Mouse (Mus musculus) MEL (cell line): Measurements from ENCODE around the gene Dnm2. TPM values are rescaled to one million over a fixed set of nuclear protein-coding genes. Genes with fewer than 3 reads are reported as not detected.

ENCODE experiments used
- DNase-seq: peaks from one replicate; pipeline ENCODE4 v3.0.0; 2011; ENCODE audit warnings: low read depth, low spot score
- H3K27ac ChIP-seq: 2 replicates; pipeline ENCODE4 v1.5.1; 2012; ENCODE audit warnings: low read depth, mild to moderate bottlenecking, control low read depth, low read length, moderate library complexity; ENCODE audit not compliant: control insufficient read depth
- H3K27me3 ChIP-seq, 2 experiments: fragments of 150-350 bp in 1 of 2; sonication (generic) in 1 of 2; 2 replicates each; pipeline ENCODE4 v1.6.1; 2012; ENCODE audit warnings: low read length in 2 of 2, mild to moderate bottlenecking in 2 of 2, improper control_type of control experiment in 1 of 2, moderate library complexity in 1 of 2; ENCODE audit not compliant: insufficient read depth in 2 of 2, control insufficient read depth in 1 of 2
- H3K36me3 ChIP-seq, 2 experiments: 2 replicates each; pipeline ENCODE4 v1.6.1; 2012 to 2014; ENCODE audit warnings: low read length in 2 of 2, improper control_type of control experiment in 1 of 2, inconsistent platforms in 1 of 2, mild to moderate bottlenecking in 1 of 2; ENCODE audit not compliant: insufficient read depth in 2 of 2, control insufficient read depth in 1 of 2
- H3K4me1 ChIP-seq, 2 experiments: fragments of 150-350 bp in 1 of 2; sonication (generic) in 1 of 2; 2 replicates each; pipeline ENCODE4 v1.6.1; 2012; ENCODE audit warnings: low read length in 2 of 2, improper control_type of control experiment in 1 of 2, mild to moderate bottlenecking in 1 of 2; ENCODE audit not compliant: insufficient read depth in 2 of 2, control insufficient read depth in 1 of 2
- H3K4me3 ChIP-seq, 2 experiments: fragments of 150-350 bp in 1 of 2; sonication (generic) in 1 of 2; 2 replicates each; pipeline ENCODE4 v1.5.1; 2012; ENCODE audit warnings: low read depth in 2 of 2, low read length in 2 of 2, mild to moderate bottlenecking in 2 of 2, moderate library complexity in 2 of 2, control low read depth in 1 of 2, improper control_type of control experiment in 1 of 2; ENCODE audit not compliant: control insufficient read depth in 1 of 2, insufficient read depth in 1 of 2
- H3K79me2 ChIP-seq: 2 replicates; pipeline ENCODE4 v1.6.1; 2012; ENCODE audit warnings: mild to moderate bottlenecking, low read length, moderate library complexity; ENCODE audit not compliant: control insufficient read depth, poor library complexity, insufficient read depth
- H3K9ac ChIP-seq: 2 replicates; pipeline ENCODE4 v1.6.1; 2012; ENCODE audit warnings: low read depth, mild to moderate bottlenecking, control low read depth, low read length, moderate library complexity; ENCODE audit not compliant: control insufficient read depth, poor library complexity, severe bottlenecking
- H3K9me3 ChIP-seq: fragments of 150-350 bp; sonication (generic); replicated peaks from 2 replicates; pipeline ENCODE4 v1.6.1; 2012; ENCODE audit warnings: mild to moderate bottlenecking, low read length, improper control_type of control experiment, moderate library complexity; ENCODE audit not compliant: insufficient read depth
- CHD1 ChIP-seq: IDR thresholded peaks from 2 replicates; pipeline ENCODE4 v1.6.1; 2012; ENCODE audit warnings: low read depth, mild to moderate bottlenecking, inconsistent platforms, low read length, improper control_type of control experiment
- CHD2 ChIP-seq: IDR thresholded peaks from 2 replicates; pipeline ENCODE4 v1.6.1; 2011; ENCODE audit warnings: low read length, improper control_type of control experiment
- CTCF ChIP-seq, 3 experiments: IDR thresholded peaks in 2 of 3; conservative IDR thresholded peaks in 1 of 3; 2 replicates each; pipeline ENCODE4 v1.5.1; 2011 to 2012; ENCODE audit warnings: low read length in 3 of 3, low read depth in 2 of 3, mild to moderate bottlenecking in 2 of 3, improper control_type of control experiment in 1 of 3, inconsistent platforms in 1 of 3, mixed read lengths in 1 of 3, moderate library complexity in 1 of 3; ENCODE audit not compliant: control insufficient read depth in 1 of 3, insufficient read depth in 1 of 3, poor library complexity in 1 of 3, severe bottlenecking in 1 of 3
- E2F4 ChIP-seq: IDR thresholded peaks from 2 replicates; pipeline ENCODE4 v1.6.1; 2011; ENCODE audit warnings: low read depth, low read length, improper control_type of control experiment, borderline replicate concordance
- ELF1 ChIP-seq: IDR thresholded peaks from 2 replicates; pipeline ENCODE4 v1.6.1; 2014; ENCODE audit warnings: low read depth, mild to moderate bottlenecking, inconsistent platforms, low read length, improper control_type of control experiment, moderate library complexity
- EP300 ChIP-seq, 2 experiments: IDR thresholded peaks; 2 replicates each; pipeline ENCODE4 v1.6.1; 2011; ENCODE audit warnings: improper control_type of control experiment in 2 of 2, low read length in 2 of 2, low read depth in 1 of 2, mild to moderate bottlenecking in 1 of 2
- ETS1 ChIP-seq: IDR thresholded peaks from 2 replicates; pipeline ENCODE4 v1.6.1; 2012; ENCODE audit warnings: low read depth, mild to moderate bottlenecking, inconsistent platforms, low read length, improper control_type of control experiment, moderate library complexity
- GATA1 ChIP-seq: IDR thresholded peaks from 2 replicates; pipeline ENCODE4 v1.6.1; 2011; ENCODE audit warnings: low read depth, low read length, improper control_type of control experiment
- JUND ChIP-seq: IDR thresholded peaks from 2 replicates; pipeline ENCODE4 v1.6.1; 2011; ENCODE audit warnings: low read depth, mild to moderate bottlenecking, improper control_type of control experiment, low read length
- KAT2A ChIP-seq: conservative IDR thresholded peaks from 2 replicates; pipeline ENCODE4 v1.6.1; 2012; ENCODE audit warnings: low read depth, low read length, improper control_type of control experiment, inconsistent platforms
- MAX ChIP-seq: IDR thresholded peaks from 2 replicates; pipeline ENCODE4 v1.6.1; 2011; ENCODE audit warnings: low read length, improper control_type of control experiment
- MEF2A ChIP-seq: IDR thresholded peaks from 2 replicates; pipeline ENCODE4 v1.6.1; 2014; ENCODE audit warnings: low read depth, mild to moderate bottlenecking, inconsistent platforms, low read length, improper control_type of control experiment; ENCODE audit not compliant: poor library complexity, insufficient replicate concordance, severe bottlenecking; ENCODE audit errors: extremely low read depth
- MXI1 ChIP-seq: IDR thresholded peaks from 2 replicates; pipeline ENCODE4 v1.6.1; 2011; ENCODE audit warnings: mild to moderate bottlenecking, low read depth, low read length, improper control_type of control experiment
- MYB ChIP-seq: IDR thresholded peaks from 2 replicates; pipeline ENCODE4 v1.6.1; 2011; ENCODE audit warnings: mild to moderate bottlenecking, low read depth, low read length, improper control_type of control experiment
- MYC ChIP-seq: IDR thresholded peaks from 2 replicates; pipeline ENCODE4 v1.6.1; 2011; ENCODE audit warnings: low read depth, mild to moderate bottlenecking, low read length, improper control_type of control experiment, moderate library complexity
- NRF1 ChIP-seq: IDR thresholded peaks from 2 replicates; pipeline ENCODE4 v1.6.1; 2014; ENCODE audit warnings: low read depth, mild to moderate bottlenecking, inconsistent platforms, low read length, improper control_type of control experiment, moderate library complexity; ENCODE audit not compliant: poor library complexity, insufficient read depth, severe bottlenecking
- POLR2A ChIP-seq, 2 experiments: IDR thresholded peaks; 2 replicates each; pipeline ENCODE4 v1.6.1; 2011 to 2012; ENCODE audit warnings: low read length in 2 of 2, mild to moderate bottlenecking in 2 of 2, control low read depth in 1 of 2, improper control_type of control experiment in 1 of 2, low read depth in 1 of 2, moderate library complexity in 1 of 2; ENCODE audit not compliant: control insufficient read depth in 1 of 2, insufficient read depth in 1 of 2, poor library complexity in 1 of 2
- POLR2AphosphoS2 ChIP-seq: IDR thresholded peaks from 2 replicates; pipeline ENCODE4 v1.6.1; 2011; ENCODE audit warnings: low read length, improper control_type of control experiment
- POLR2AphosphoS5 ChIP-seq: IDR thresholded peaks from 2 replicates; pipeline ENCODE4 v1.6.1; 2012; ENCODE audit warnings: low read depth, borderline replicate concordance, mild to moderate bottlenecking, inconsistent platforms, low read length, moderate library complexity, mixed read lengths
- RCOR1 ChIP-seq: IDR thresholded peaks from 2 replicates; pipeline ENCODE4 v1.6.1; 2012; ENCODE audit warnings: low read depth, mild to moderate bottlenecking, inconsistent platforms, low read length, improper control_type of control experiment
- SIN3A ChIP-seq: IDR thresholded peaks from 2 replicates; pipeline ENCODE4 v1.6.1; 2012; ENCODE audit warnings: low read length, improper control_type of control experiment, inconsistent platforms
- SMC3 ChIP-seq: IDR thresholded peaks from 2 replicates; pipeline ENCODE4 v1.6.1; 2011; ENCODE audit warnings: low read depth, low read length, improper control_type of control experiment
- TAL1 ChIP-seq: IDR thresholded peaks from 2 replicates; pipeline ENCODE4 v1.6.1; 2012; ENCODE audit warnings: mild to moderate bottlenecking, inconsistent platforms, low read length, moderate library complexity, mixed read lengths
- TBP ChIP-seq: IDR thresholded peaks from 2 replicates; pipeline ENCODE4 v1.8.0; 2011; ENCODE audit warnings: low read depth, low read length, improper control_type of control experiment
- TCF12 ChIP-seq: IDR thresholded peaks from 2 replicates; pipeline ENCODE4 v1.6.1; 2014; ENCODE audit warnings: low read depth, mild to moderate bottlenecking, inconsistent platforms, low read length, improper control_type of control experiment, moderate library complexity
- USF2 ChIP-seq, 2 experiments: IDR thresholded peaks; 2 replicates each; pipeline ENCODE4 v1.6.1; 2011 to 2012; ENCODE audit warnings: improper control_type of control experiment in 2 of 2, low read length in 2 of 2, borderline replicate concordance in 1 of 2, inconsistent platforms in 1 of 2, low read depth in 1 of 2, mild to moderate bottlenecking in 1 of 2; ENCODE audit not compliant: insufficient read depth in 1 of 2
- ZC3H11A ChIP-seq: IDR thresholded peaks from 2 replicates; pipeline ENCODE4 v1.6.1; 2012; ENCODE audit warnings: low read depth, mild to moderate bottlenecking, inconsistent platforms, low read length, improper control_type of control experiment
- ZKSCAN1 ChIP-seq: IDR thresholded peaks from 2 replicates; pipeline ENCODE4 v1.6.1; 2012; ENCODE audit warnings: low read depth, mild to moderate bottlenecking, inconsistent platforms, low read length, improper control_type of control experiment, moderate library complexity
- polyA plus RNA-seq, 2 experiments: library from polyadenylated mRNA; stranded (reverse) in 1 of 2; unstranded in 1 of 2; fragments of >175 nt in 1 of 2; fragments of >200 nt in 1 of 2; gene quantifications; 2 replicates each; pipeline versions ENCODE4 v1.2.1 to v1.2.4; 2012; ENCODE audit warnings: low replicate concordance in 2 of 2, low read depth in 1 of 2; ENCODE audit not compliant: insufficient read length in 2 of 2, insufficient read depth in 1 of 2, missing spikeins in 1 of 2
- total RNA-seq: library from RNA; depleted of rRNA; stranded (reverse); fragments of 300-350 nt; gene quantifications from 2 replicates; pipeline ENCODE4 v1.2.3, GENCODE M21; 2012

The Dnm2 gene
- total and polyA plus RNA-seq, 3 experiments, result 117 to 832 (median 237) TPM

GRCm38 (mm10) chr9:21455103-21455770 lies 30.5 kb downstream of the Dnm2 start:
- DNase-seq, result peak; percentile 55
- Histone ChIP-seq H3K27ac (no peak overlapping the region), H3K27me3 (no peaks in the 10 kb centered on the region), H3K79me2 (peaks cover 24% of the 10 kb centered on the region; the same call in 1 of the 2 replicates), H3K9me3 (no peaks in the 10 kb centered on the region), H3K4me1 (peaks cover 34 to 54% of the 10 kb centered on the region in 2 experiments), H3K4me3 (no peak overlapping the region), H3K36me3 (peaks cover 18 to 41% of the 10 kb centered on the region in 2 experiments), H3K9ac (no peak overlapping the region)
- TF ChIP-seq CTCF (IDR thresholded peaks at IDR 0.05 in 2 of 3, conservative IDR thresholded peaks at IDR 0.05 in 1 of 3; ENCODE audit: control insufficient read depth in 1 of 3, insufficient read depth in 1 of 3, low read depth in 2 of 3, low read length in 3 of 3, poor library complexity in 1 of 3, severe bottlenecking in 1 of 3), result no peak
- TF ChIP-seq TAL1, result no peak
- no peak for TF ChIP-seq E2F4
- no peak for TF ChIP-seq USF2 (IDR thresholded peaks at IDR 0.05; ENCODE audit: borderline replicate concordance in 1 of 2, insufficient read depth in 1 of 2, low read depth in 1 of 2, low read length in 2 of 2)
- TF ChIP-seq POLR2A (IDR thresholded peaks at IDR 0.05; ENCODE audit: control insufficient read depth in 1 of 2, insufficient read depth in 1 of 2, low read depth in 1 of 2, low read length in 2 of 2, poor library complexity in 1 of 2), result no peak
- 0 out of 2 replicates have a peak, but pooled peaks have one; percentile 38 for TF ChIP-seq MXI1
- TF ChIP-seq ZC3H11A, result no peak
- TF ChIP-seq MEF2A, result no peak
- 0 out of 2 replicates have a peak, but pooled peaks have one; percentile 51 for TF ChIP-seq SIN3A
- TF ChIP-seq JUND, result no peak
- peak; percentile 28; the same call in 1 of the 2 replicates for TF ChIP-seq GATA1
- TF ChIP-seq MYB, result no peak
- TF ChIP-seq RCOR1, result 0 out of 2 replicates have a peak, but pooled peaks have one; percentile 17
- no peak for TF ChIP-seq MAX
- TF ChIP-seq KAT2A, result no peak
- peak in 1 of 2 experiments; percentile 54; a peak in 2 of 4 replicates for TF ChIP-seq EP300 (IDR thresholded peaks at IDR 0.05; ENCODE audit: low read depth in 1 of 2, low read length in 2 of 2)
- TF ChIP-seq MYC, result no peak
- no peak for TF ChIP-seq CHD2
- no peak for TF ChIP-seq CHD1
- TF ChIP-seq POLR2AphosphoS5, result no peak
- no peak for TF ChIP-seq ZKSCAN1
- TF ChIP-seq TBP, result no peak
- no peak for TF ChIP-seq POLR2AphosphoS2
- no peak for TF ChIP-seq NRF1
- no peak for TF ChIP-seq ELF1
- no peak for TF ChIP-seq TCF12
- TF ChIP-seq SMC3, result no peak
- TF ChIP-seq ETS1, result no peak
